Mouse (Mus musculus) stomach, embryonic 14.5 days (tissue): Measurements from ENCODE around the gene Vps36. TPM values are rescaled to one million over a fixed set of nuclear protein-coding genes. Genes with fewer than 3 reads are reported as not detected.
A peak's percentile ranks its signal among the peaks of the same experiment; 100 is the strongest.

Source experiments
- ATAC-seq: fragments of 200-750 bp; cut with Nextera tagmentation; 2 replicates; pipeline ENCODE4 v1.8.0; 2017; ENCODE audit warnings: low read depth, moderate TSS enrichment; ENCODE audit not compliant: insufficient number of reproducible peaks, insufficient read depth, low FRiP score
- H3K27ac ChIP-seq: fragments of 300-500 bp; sonication (generic); 2 replicates; pipeline ENCODE4 v1.5.1; 2014; ENCODE audit warnings: mild to moderate bottlenecking, low read length, moderate library complexity, mixed read lengths
- H3K27me3 ChIP-seq: fragments of 300-500 bp; sonication (generic); 2 replicates; pipeline ENCODE4 v1.6.1; 2014; ENCODE audit warnings: low read length, control low read depth, mixed read lengths; ENCODE audit not compliant: control insufficient read depth, insufficient read depth
- H3K36me3 ChIP-seq: fragments of 300-500 bp; sonication (generic); 2 replicates; pipeline ENCODE4 v1.6.1; 2014; ENCODE audit warnings: mild to moderate bottlenecking, control low read depth, low read length, moderate library complexity, mixed read lengths; ENCODE audit not compliant: control insufficient read depth, insufficient read depth
- H3K4me1 ChIP-seq: fragments of 300-500 bp; sonication (generic); 2 replicates; pipeline ENCODE4 v1.6.1; 2014; ENCODE audit warnings: low read length, control low read depth, mixed read lengths; ENCODE audit not compliant: control insufficient read depth, insufficient read depth
- H3K4me2 ChIP-seq: fragments of 300-500 bp; sonication (generic); replicated peaks from 2 replicates; pipeline ENCODE4 v1.6.1; 2014; ENCODE audit warnings: low read depth, low read length, control low read depth
- H3K4me3 ChIP-seq: fragments of 300-500 bp; sonication (generic); 2 replicates; pipeline ENCODE4 v1.5.1; 2014; ENCODE audit warnings: low read depth, low read length, control low read depth
- H3K9ac ChIP-seq: fragments of 300-500 bp; sonication (generic); replicated peaks from 2 replicates; pipeline ENCODE4 v1.6.1; 2014; ENCODE audit warnings: low read depth, mild to moderate bottlenecking, control low read depth, low read length, moderate library complexity, mixed read lengths
- H3K9me3 ChIP-seq: fragments of 300-500 bp; sonication (generic); 2 replicates; pipeline ENCODE4 v1.6.1; 2016; ENCODE audit warnings: low read depth, low read length, control low read depth; ENCODE audit not compliant: control insufficient read depth
- WGBS: fragments of 180-500 bp; shearing (Covaris S2); extraction: QIAGEN DNeasy Blood & Tissue Kit; methylation state at CpG from one replicate; pipeline ENCODE4 v1.1.7; 2014; 5-methylcytosine and 5-hydroxymethylcytosine counted together
- polyA plus RNA-seq: library from polyadenylated mRNA; unstranded; fragments of >200 nt; fragmentation: Nextera tagmentation; extraction: Ambion mirVana; gene quantifications from 2 replicates; pipeline ENCODE4 v1.2.1, GENCODE M21; 2014

Vps36 gene
- polyA plus RNA-seq, 1 experiment from 2014 or later: 60.0 TPM

GRCm38 (mm10) chr8:22193432-22194010 is 912 bp downstream of the Vps36 start:
- Histone ChIP-seq H3K9ac (peak overlapping the region; percentile 90), H3K4me2 (peak overlapping the region; percentile 48), H3K27me3 (no peaks in the 10 kb centered on the region), H3K4me1 (peaks cover 7% of the 10 kb centered on the region; the same call in 1 of the 2 replicates), H3K9me3 (no peaks in the 10 kb centered on the region), H3K4me3 (peak overlapping the region; percentile 82), H3K27ac (peak overlapping the region; percentile 98), H3K36me3 (no peaks in the 10 kb centered on the region)
- ATAC-seq: peak; percentile 72
- WGBS: 11% methylated on average over 12 of the region's 12 CpGs

GRCm38 (mm10) chr8:22197914-22198313 is 5.3 kb downstream of the Vps36 start:
- H3K4me2 ChIP-seq: no peak overlapping the region
- H3K27me3 ChIP-seq: no peaks in the 10 kb centered on the region
- peaks cover 7% of the 10 kb centered on the region; the same call in 1 of the 2 replicates for H3K4me1 ChIP-seq
- H3K4me3 ChIP-seq: no peak overlapping the region
- H3K9ac ChIP-seq: no peak overlapping the region
- peaks cover 23% of the 10 kb centered on the region for H3K36me3 ChIP-seq
- no peaks in the 10 kb centered on the region for H3K9me3 ChIP-seq
- no peak for ATAC-seq
- WGBS: 81% methylated on average over 6 of the region's 6 CpGs
- no peak overlapping the region for H3K27ac ChIP-seq

- H3K9ac ChIP-seq: no peak overlapping the region
- 98% methylated on average over 8 of the region's 8 CpGs for WGBS
- H3K27me3 ChIP-seq: no peaks in the 10 kb centered on the region
- H3K4me3 ChIP-seq: no peak overlapping the region
- peaks cover 4% of the 10 kb centered on the region; the same call in 1 of the 2 replicates for H3K4me1 ChIP-seq
- H3K27ac ChIP-seq: no peak overlapping the region
- H3K9me3 ChIP-seq: no peaks in the 10 kb centered on the region
- H3K36me3 ChIP-seq: peaks cover 23% of the 10 kb centered on the region
- H3K4me2 ChIP-seq: no peak overlapping the region
- ATAC-seq: no peak
Observed at GRCm38 (mm10) chr8:22199481-22199880, 6.9 kb downstream of the Vps36 start.

- Histone ChIP-seq H3K4me3 (no peak overlapping the region), H3K4me2 (no peak overlapping the region), H3K9ac (no peak overlapping the region), H3K27me3 (no peaks in the 10 kb centered on the region), H3K36me3 (peaks cover 30% of the 10 kb centered on the region), H3K27ac (no peak overlapping the region), H3K9me3 (no peaks in the 10 kb centered on the region), H3K4me1 (no peaks in the 10 kb centered on the region)
- WGBS: 69% methylated on average over 4 of the region's 4 CpGs
- ATAC-seq: no peak
Observed at GRCm38 (mm10) chr8:22207535-22207934, 14.9 kb downstream of the Vps36 start.

GRCm38 (mm10) chr8:22209012-22209411 is 16.4 kb downstream of the Vps36 start:
- H3K4me3 ChIP-seq: no peak overlapping the region
- H3K9me3 ChIP-seq: no peaks in the 10 kb centered on the region
- peaks cover 36% of the 10 kb centered on the region for H3K36me3 ChIP-seq
- peak overlapping the region; percentile 21; the same call in 1 of the 2 replicates for H3K27ac ChIP-seq
- H3K4me2 ChIP-seq: no peak overlapping the region
- 20% methylated on average over 5 of the region's 5 CpGs for WGBS
- peak; percentile 84 for ATAC-seq
- H3K4me1 ChIP-seq: no peaks in the 10 kb centered on the region
- H3K9ac ChIP-seq: no peak overlapping the region
- H3K27me3 ChIP-seq: no peaks in the 10 kb centered on the region

GRCm38 (mm10) chr8:22214826-22215225 is 22.2 kb downstream of the Vps36 start:
- Histone ChIP-seq H3K36me3 (peaks cover 55% of the 10 kb centered on the region), H3K9me3 (no peaks in the 10 kb centered on the region), H3K4me2 (no peak overlapping the region), H3K4me3 (no peak overlapping the region), H3K27ac (no peak overlapping the region), H3K27me3 (no peaks in the 10 kb centered on the region), H3K4me1 (no peaks in the 10 kb centered on the region), H3K9ac (no peak overlapping the region)
- ATAC-seq: no peak
- whole genome bisulfite sequencing: 93% methylated on average over 10 of the region's 10 CpGs

GRCm38 (mm10) chr8:22226361-22226760 is 33.8 kb downstream of the Vps36 start:
- peak overlapping the region; percentile 92; the same call in 1 of the 2 replicates for H3K4me2 ChIP-seq
- H3K9me3 ChIP-seq: no peaks in the 10 kb centered on the region
- 54% methylated on average over 8 of the region's 8 CpGs for WGBS
- H3K4me1 ChIP-seq: 0 out of 2 replicates have a peak, but pooled peaks cover 2% of the 10 kb centered on the region
- peak overlapping the region; percentile 27; the same call in 1 of the 2 replicates for H3K27ac ChIP-seq
- no peaks in the 10 kb centered on the region for H3K27me3 ChIP-seq
- 0 out of 2 replicates have a peak overlapping the region, but pooled peaks have one; percentile 52 for H3K4me3 ChIP-seq
- ATAC-seq: peak; percentile 54; the same call in 1 of the 2 replicates
- H3K36me3 ChIP-seq: peaks cover 3% of the 10 kb centered on the region; the same call in 1 of the 2 replicates
- no peak overlapping the region for H3K9ac ChIP-seq

- Histone ChIP-seq H3K9ac (peak within 1 kb of the TSS; percentile 4; the same call in 1 of the 2 replicates), H3K27me3 (no peaks in the 10 kb centered on the region), H3K9me3 (no peaks in the 10 kb centered on the region), H3K4me3 (peak within 1 kb of the TSS; percentile 52), H3K4me2 (peak within 1 kb of the TSS; percentile 92), H3K27ac (peak within 1 kb of the TSS; percentile 27; the same call in 1 of the 2 replicates), H3K4me1 (0 out of 2 replicates have a peak, but pooled peaks cover 2% of the 10 kb centered on the region), H3K36me3 (peaks cover 3% of the 10 kb centered on the region; the same call in 1 of the 2 replicates)
- 1% methylated on average over 39 of the region's 39 CpGs for WGBS
- peak; percentile 90 for ATAC-seq
Observed at GRCm38 (mm10) chr8:22227061-22227877, 34.7 kb downstream of the Vps36 start, which contains the start of gene Thsd1. Gene Thsd1 (plus strand): TSS chr8:22227313.
